In the genomic region with DNA sequence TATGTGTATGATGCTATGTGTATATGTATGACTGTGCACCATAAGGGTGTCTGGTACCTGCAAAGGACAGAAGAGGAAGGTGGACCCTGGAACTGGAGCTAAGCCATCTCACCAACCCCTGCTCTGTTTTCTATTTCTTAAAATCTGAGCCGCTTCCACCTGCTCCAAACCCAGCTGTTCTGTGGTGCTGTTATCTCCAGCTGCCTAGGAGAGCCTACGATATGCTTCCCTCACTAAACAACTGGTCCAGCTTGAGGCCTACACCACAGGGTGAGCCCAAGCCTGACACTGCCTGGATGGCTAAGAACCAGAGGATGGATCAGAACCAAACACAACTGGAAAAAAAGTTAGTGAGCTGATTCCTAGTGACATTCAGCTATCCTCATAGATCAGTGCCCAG, we compare ENCODE assay signal across 28 mouse cellular contexts. TPM values are rescaled to one million over a fixed set of nuclear protein-coding genes. Genes with fewer than 3 reads are reported as not detected.
"Had no signal": no experiment of that assay in that cellular context is flagged by ENCODE, and none has a peak within 500 bp of the region (broad histone marks: within the 10 kb centered on the region; RNA-seq: fewer than 3 reads in every experiment).

No protein-coding gene starts in this region.

- H3K4me3 ChIP-seq: liver, embryonic 15.5 days; lung, embryonic 15.5 days; megakaryocyte, embryonic 14.5 days; midbrain, embryonic 12.5 days; midbrain, embryonic 15.5 days; neural tube, embryonic 13.5 days; neural tube, embryonic 15.5 days had no signal

- DNase-seq: liver, postnatal 0 days; lung, adult 2 months; lung, postnatal 14 days; lung, postnatal 36 days; retina, postnatal 1 day; right cerebral cortex, adult 18-20 months; right cerebral cortex, postnatal 25 days; right cerebral cortex, postnatal 4 days; spleen, adult 18-20 months; thymus, adult 18-20 months; thymus, postnatal 14 days; thymus, postnatal 36 days had no signal

- H3K4me2 ChIP-seq: liver, embryonic 15.5 days; lung, embryonic 15.5 days; midbrain, embryonic 12.5 days; midbrain, embryonic 15.5 days; neural tube, embryonic 13.5 days; neural tube, embryonic 15.5 days had no signal

- H3K9me3 ChIP-seq: liver, embryonic 15.5 days; lung, embryonic 15.5 days; megakaryocyte, embryonic 14.5 days; midbrain, embryonic 12.5 days; midbrain, embryonic 15.5 days; neural tube, embryonic 13.5 days; neural tube, embryonic 15.5 days had no signal

- ATAC-seq: liver, postnatal 0 days; lung, postnatal 0 days; midbrain, embryonic 15.5 days had no signal

- H3K27me3 ChIP-seq: liver, embryonic 15.5 days; lung, embryonic 15.5 days; megakaryocyte, embryonic 14.5 days; midbrain, embryonic 12.5 days; midbrain, embryonic 15.5 days; neural tube, embryonic 13.5 days; neural tube, embryonic 15.5 days had no signal

- H3K4me1 ChIP-seq: lung, embryonic 15.5 days had no signal

- H3K36me3 ChIP-seq: midbrain, embryonic 15.5 days had no signal

- H3K9ac ChIP-seq: liver, embryonic 15.5 days; liver, postnatal 0 days; lung, embryonic 15.5 days; midbrain, embryonic 12.5 days; midbrain, embryonic 15.5 days; neural tube, embryonic 13.5 days; neural tube, embryonic 15.5 days had no signal

- H3K27ac ChIP-seq: liver, embryonic 15.5 days; lung, embryonic 15.5 days; macrophage; midbrain, embryonic 12.5 days; midbrain, embryonic 15.5 days; neural tube, embryonic 13.5 days; neural tube, embryonic 15.5 days had no signal

RNA-seq across cellular contexts. Expression of gene Wnt10b, which starts 23.8 kb away (rescaled TPM):
- total RNA-seq: monocyte, adult 5-6 weeks had no signal
- polyA plus RNA-seq: liver, embryonic 15.5 days; macrophage; midbrain, embryonic 15.5 days; midbrain, postnatal 0 days; neural tube, embryonic 13.5 days; stomach, embryonic 14.5 days had no signal

RNA-seq across cellular contexts. Expression of gene Fkbp11, which starts 26.1 kb away (rescaled TPM):
- total RNA-seq: monocyte, adult 5-6 weeks had no signal

RNA-seq across cellular contexts. Expression of gene Wnt1, which starts 35.5 kb away (rescaled TPM):
- total RNA-seq: megakaryocyte progenitor cell, adult 5-6 weeks; monocyte, adult 5-6 weeks had no signal
- polyA plus RNA-seq: liver, embryonic 15.5 days; liver, postnatal 0 days; lung, adult 2 months; lung, embryonic 15.5 days; lung, postnatal 0 days; macrophage; small intestine, adult 2 months; stomach, embryonic 14.5 days; stomach, embryonic 16.5 days; thymus, postnatal 0 days had no signal

RNA-seq across cellular contexts. Expression of gene Ccdc65, which starts 46.1 kb away (rescaled TPM):
- total RNA-seq: megakaryocyte progenitor cell, adult 5-6 weeks; monocyte, adult 5-6 weeks had no signal
- polyA plus RNA-seq: liver, embryonic 15.5 days; liver, postnatal 0 days had no signal
